Mouse (Mus musculus): ENCODE measurements around the gene Pou3f1. TPM values are rescaled to one million over a fixed set of nuclear protein-coding genes. Genes with fewer than 3 reads are reported as not detected.

Pou3f1 gene
- polyA plus RNA-seq (2017; shearing (Covaris generic)): not detected

DNA sequence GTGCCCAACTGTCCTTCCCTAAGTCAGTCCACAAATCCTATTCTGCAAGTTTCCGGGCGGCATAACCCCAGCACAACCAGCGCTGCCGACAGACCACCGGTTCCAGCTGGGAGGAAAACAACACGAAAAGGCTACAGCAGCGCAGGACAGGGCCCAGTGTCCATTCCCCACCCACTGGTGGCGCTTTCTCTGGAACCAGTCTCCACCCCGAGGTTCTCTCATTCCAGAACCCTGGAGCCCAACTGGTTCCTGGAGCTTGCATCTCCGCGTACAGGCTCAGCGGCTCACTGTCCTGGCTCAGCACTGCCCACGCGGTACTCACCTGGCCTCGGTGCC lies at the start of gene Pou3f1:
TSS of gene Pou3f1 (plus strand) at position 290 of the 336 bp plus-strand sequence.
- peak; percentile 11 for ATAC-seq

GRCm38 (mm10) chr4:124607166-124607565 lies 49.4 kb upstream of the Pou3f1 start:
- ATAC-seq: no peak

GRCm38 (mm10) chr4:124610066-124610465 lies 46.5 kb upstream of the Pou3f1 start:
- ATAC-seq: no peak

DNA sequence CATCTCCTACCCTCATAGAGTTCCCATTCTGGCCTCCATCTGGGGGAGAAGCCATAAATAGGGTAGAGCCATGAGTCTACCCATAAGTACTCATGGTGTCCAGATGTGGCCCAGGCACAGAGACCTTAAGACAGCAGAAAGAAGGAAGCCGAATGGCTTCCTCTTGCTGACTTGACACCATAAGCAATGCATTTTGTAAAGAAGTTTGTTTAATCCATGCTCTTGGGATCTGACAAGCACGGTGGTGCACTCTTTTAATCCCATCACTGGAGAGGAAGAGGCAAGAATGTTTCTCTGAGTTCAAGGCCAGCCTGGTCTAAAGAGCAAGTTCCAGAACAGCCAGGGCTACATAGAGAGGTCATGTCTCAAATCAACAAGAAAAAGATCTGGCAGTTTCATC lies 45.9 kb upstream of the Pou3f1 start, which contains the start of gene 3100002H09Rik:
TSS of gene 3100002H09Rik (minus strand) at position 101 of the 400 bp plus-strand sequence.
- no peak for ATAC-seq

GRCm38 (mm10) chr4:124611768-124612167 lies 44.8 kb upstream of the Pou3f1 start:
- no peak for ATAC-seq

DNA sequence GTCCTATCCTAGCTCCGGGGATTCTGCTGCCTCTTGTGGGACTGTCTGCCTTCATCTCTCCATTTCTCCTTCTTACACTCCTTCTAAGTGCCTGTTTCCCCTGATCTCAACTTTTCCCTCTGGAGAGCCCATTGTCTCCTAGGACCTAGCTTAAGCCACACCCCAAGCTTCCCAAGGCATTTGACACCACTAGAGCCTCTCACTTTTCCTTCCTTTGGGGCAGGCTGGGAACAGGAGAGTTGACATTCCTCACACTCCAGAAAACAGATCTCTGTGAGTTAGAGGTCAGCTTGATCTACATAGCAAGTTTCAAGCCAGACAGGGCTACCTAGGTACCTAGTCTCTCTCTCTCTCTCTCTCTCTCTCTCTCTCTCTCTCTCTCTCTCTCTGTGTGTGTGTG lies 42.4 kb upstream of the Pou3f1 start:
- ATAC-seq: no peak

- ATAC-seq: no peak
Measured at GRCm38 (mm10) chr4:124615406-124615960, 41.1 kb upstream of the Pou3f1 start.

DNA sequence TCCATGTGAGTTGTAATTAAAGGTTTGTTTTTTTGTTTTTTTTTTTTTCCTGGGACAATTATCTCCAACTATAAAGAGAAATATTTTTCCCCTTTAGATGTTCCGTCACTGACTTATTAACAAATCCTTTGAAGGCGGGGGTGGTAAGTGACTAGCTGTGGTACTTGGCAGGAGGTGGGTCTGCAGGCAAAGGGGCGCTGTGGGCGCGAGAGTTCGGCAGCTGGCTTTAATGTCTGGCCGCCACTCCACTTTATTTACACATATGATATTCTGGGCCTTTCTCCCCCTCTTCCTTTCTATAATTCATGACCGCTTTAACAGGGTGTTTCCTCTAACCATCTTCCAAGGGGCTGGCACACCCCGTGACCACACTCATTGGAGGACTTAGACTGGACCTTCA lies 40.6 kb upstream of the Pou3f1 start:
- ATAC-seq: no peak

DNA sequence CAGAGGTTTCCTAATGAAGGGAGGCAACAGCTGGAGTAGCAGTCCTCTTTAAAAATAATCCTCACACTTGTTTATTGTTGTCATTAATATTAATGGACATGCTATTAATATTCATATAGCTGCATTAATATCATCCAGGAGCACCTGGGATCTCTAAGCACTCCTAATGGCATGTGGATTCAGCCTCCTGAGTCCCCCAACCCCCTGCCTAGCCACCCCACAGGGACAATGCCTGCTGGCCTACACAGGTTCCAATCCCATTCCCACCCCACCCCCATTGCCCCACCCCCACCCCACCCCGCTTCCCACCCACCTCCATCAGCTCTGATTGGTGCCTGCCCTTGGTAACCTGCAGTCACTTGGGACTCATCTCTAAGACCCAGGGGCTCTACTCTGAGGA lies 40.0 kb upstream of the Pou3f1 start:
- no peak for ATAC-seq

GRCm38 (mm10) chr4:124618599-124618998 lies 38.0 kb upstream of the Pou3f1 start:
- no peak for ATAC-seq

- ATAC-seq: no peak
Measured at GRCm38 (mm10) chr4:124621406-124621805, 35.2 kb upstream of the Pou3f1 start.

DNA sequence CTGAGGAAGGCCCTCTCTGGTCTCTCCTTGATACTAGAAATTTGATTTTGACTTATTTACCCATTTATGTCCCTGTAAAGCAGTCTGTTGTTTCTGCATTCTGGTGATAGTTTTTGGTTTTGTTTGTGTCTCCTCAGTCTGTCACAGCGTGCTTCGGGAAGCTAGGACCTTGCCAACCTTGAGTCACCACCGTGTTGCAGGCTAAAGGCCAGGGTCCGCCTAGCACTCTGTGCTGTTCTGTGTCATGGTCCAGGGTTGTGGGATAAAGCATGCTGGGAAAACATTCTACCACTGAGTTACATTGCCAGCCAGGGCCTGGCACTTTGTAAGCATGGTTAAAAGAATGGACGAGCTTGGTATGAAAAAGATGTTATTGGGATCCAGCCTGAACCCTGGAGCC lies 34.0 kb upstream of the Pou3f1 start:
- no peak for ATAC-seq

DNA sequence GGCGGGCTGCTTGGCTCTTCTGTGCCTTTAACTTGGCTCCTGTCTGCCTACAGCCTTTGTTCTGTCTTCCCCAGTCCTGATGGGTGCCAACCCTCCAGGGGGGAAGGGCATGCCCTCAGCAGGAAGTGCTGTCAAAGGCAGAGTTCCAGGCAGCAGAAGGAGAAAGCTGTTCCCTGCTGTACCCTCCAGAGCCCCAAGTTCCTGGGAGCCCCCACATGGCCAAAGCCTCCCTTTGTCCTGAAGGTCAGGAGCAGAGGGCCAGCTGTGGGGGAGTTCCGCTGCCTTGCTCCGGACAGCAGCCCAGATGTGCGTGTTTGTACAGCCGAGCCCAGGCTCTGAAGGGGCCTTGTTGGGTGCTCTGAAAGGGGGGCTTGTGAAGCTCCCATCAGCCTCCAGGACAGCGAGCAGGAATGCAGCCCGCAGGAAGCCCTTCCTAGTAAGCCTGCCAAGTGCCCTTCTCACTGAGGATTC lies 32.5 kb upstream of the Pou3f1 start:
- ATAC-seq: no peak

GRCm38 (mm10) chr4:124626836-124627235 lies 29.8 kb upstream of the Pou3f1 start:
- ATAC-seq: no peak

DNA sequence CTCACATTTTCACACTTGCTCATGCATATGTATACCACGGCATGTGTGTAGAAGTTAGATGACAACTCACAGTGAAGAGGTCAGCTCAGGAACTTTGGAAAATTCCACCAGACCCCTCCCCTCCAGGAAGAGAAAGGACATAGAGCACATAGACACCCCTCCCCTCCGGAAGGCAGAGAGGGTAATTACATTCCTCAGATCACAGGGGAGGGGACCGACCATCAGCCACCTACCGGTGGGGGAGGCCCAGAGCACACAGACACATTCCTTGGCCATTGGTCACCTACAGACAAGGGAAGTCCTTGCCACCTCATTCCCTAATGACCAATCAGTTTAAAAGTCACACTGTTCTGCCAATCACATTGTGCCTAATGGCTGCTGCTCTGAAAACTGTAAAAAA lies 25.2 kb upstream of the Pou3f1 start:
- ATAC-seq: no peak

GRCm38 (mm10) chr4:124632856-124633255 lies 23.8 kb upstream of the Pou3f1 start:
- ATAC-seq: no peak

DNA sequence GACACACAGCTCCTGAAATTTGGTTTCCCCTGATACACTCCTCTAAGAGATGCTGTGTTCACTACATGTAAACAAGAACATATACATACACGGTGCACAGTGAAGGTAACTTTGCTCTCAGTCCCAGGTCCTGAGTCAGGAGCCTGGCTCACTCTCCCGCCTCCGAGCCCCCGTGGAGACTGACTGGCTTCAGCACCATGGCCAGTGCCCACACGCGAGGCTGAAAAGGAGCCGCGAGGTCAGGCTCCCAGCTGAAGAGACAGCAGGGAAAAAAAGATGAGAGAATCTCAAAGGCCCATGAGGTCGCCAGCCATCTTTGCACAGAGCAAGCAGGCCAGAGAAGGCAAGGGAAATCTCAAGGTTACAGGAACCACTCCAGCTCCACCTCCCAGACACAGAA lies 23.3 kb upstream of the Pou3f1 start:
- ATAC-seq: no peak

DNA sequence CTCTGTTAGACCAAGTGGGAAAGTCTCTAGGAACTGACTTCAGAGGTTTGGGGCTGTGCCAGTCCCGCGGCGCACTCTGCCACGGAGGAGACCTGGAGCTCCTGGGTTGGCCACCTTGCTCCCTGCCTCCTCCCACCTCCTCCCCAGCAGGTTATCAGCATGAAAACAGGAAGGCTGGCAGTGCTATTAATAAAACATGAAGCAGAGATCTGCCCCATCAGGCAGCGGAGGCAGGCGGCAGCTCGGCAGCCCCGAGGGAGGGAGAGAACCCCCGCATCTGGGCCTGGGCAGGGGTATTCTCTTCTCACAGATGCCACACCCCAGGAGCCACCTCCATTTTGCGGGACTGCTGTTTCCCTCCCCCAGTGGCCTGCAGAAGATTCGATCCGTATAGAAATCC lies 16.9 kb upstream of the Pou3f1 start:
- ATAC-seq: no peak

GRCm38 (mm10) chr4:124643859-124644258 lies 12.7 kb upstream of the Pou3f1 start:
- no peak for ATAC-seq

DNA sequence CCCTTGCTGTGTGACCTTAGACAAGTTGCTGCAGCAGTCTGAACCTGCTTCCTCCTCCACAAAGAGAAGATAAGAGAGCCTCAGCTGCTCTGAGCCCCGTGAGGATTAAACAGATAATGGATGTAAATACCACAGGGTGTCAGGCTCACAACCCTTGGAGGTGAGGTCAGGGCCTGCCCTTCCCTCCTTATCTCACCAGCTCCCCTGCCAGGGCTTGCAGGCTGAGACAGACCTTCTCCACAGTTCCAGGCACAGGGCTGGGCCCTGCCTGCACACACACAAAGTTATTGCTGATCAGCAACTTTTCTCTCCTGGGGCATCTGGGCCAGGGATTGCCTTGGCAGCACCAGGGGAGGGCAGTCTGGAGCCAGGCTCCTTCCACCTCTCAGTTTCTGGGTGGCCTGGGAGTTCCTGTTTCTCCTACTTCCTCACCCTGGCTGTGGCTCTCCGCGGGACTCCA lies 11.6 kb upstream of the Pou3f1 start:
- ATAC-seq: no peak

- ATAC-seq: peak; percentile 28
Measured at GRCm38 (mm10) chr4:124646591-124646990, 10.0 kb upstream of the Pou3f1 start.

DNA sequence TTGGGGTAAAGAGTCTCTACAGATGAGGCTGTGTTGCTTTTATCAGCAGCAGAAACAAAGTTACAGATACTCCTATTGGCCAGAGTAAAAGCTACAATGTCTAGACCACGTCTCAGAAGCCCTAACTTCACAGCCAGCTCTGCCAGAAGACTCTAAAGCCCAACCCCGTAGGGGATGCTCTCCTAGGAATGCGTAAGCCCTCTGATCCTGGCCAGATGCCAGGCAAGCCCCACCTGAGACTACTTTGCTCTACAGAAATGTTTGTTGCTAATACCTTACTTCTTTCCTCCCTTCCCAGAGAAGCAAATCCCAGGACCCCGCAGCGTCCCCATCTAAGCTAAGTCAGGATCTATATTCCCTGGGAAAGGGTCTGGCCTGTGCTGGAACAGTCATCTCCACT lies 8.7 kb upstream of the Pou3f1 start:
- no peak for ATAC-seq

- ATAC-seq: no peak
Measured at GRCm38 (mm10) chr4:124652886-124653285, 3.7 kb upstream of the Pou3f1 start.

DNA sequence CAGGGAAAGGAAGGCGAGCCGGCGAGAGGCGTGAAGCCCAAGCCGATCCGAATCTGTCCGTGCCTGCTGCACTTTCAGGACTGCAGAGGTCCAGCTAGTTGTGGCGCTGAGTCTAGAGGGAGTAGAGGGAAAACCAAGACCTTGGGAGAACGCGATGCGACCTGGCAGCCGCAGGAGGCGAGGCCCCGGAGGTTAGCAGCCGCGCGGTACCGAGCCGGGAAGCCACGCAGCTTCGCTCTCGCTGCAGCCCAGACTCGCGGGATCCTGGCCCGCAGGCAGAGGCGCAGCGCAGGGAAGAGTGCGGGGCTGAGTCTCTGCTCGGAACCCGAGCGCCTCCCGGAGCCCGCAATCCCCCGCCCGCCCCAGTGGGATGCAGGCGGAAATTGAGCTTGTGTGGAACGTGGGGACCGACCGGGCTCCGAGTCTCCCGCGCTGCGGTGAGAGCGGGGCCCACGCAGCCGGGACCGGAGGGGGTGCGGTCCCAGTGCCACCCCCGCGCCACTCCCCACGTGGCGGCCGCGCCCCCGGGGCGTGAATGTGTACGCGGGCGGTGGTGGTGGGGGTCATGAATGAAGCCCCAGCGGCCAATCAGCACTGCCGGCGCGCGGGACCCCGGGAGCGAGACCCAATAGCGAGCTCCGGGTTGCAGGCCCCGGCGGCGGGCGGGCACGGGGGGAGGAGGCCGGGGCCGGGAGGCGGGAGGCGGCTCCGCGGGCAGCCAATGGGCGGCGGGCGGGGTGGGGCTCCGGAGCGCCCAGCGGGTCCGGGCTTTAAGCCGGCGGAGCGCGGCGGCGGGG lies 445 bp downstream of the Pou3f1 start:
- ATAC-seq: peak; percentile 49

Measured in inflammation-experienced regulatory T-cells, adult 6 months (primary cell).